Mouse (Mus musculus): ENCODE results near the gene Gm21304.
"Not testable (repeated sequence)": the region's sequence is repeated elsewhere in the genome, so short reads cannot be mapped to it uniquely, and the experiment has no call there.

The Gm21304 gene

DNA sequence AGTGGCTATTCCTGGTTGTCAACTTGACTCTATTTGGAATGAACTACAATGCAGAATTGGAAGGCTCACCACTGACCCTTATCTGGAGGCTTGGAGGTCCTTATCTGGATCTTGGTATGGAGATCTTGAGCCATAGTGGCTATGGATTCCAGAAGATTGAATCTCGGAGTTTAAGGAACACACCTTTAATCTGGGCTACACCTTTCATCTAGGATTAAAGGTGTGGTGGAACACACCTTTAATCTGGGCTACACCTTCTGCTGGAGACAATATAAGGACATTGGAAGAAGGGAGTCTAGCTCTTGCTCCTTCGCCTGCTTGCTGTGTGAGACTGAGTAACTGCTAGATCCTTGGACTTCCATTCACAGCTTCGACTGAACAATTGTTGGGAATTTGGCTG is at the start of gene Gm21304:
Gene Gm21304, plus strand, starts transcription at position 301 of the 400 bp plus-strand sequence.
- in situ Hi-C loops (cut with MboI, MseI) = loop anchor here (10.0 kb wide), 1 partner anchor 47 kb away; no protein-coding TSS in a partner anchor

DNA sequence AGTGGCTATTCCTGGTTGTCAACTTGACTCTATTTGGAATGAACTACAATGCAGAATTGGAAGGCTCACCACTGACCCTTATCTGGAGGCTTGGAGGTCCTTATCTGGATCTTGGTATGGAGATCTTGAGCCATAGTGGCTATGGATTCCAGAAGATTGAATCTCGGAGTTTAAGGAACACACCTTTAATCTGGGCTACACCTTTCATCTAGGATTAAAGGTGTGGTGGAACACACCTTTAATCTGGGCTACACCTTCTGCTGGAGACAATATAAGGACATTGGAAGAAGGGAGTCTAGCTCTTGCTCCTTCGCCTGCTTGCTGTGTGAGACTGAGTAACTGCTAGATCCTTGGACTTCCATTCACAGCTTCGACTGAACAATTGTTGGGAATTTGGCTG is 25.6 kb upstream of the Gm21304 start, which contains the start of gene Gm21293:
Gene Gm21293, plus strand, starts transcription at position 301 of the 400 bp plus-strand sequence.
- in situ Hi-C loops (cut with MboI, MseI) = not testable (repeated sequence)

DNA sequence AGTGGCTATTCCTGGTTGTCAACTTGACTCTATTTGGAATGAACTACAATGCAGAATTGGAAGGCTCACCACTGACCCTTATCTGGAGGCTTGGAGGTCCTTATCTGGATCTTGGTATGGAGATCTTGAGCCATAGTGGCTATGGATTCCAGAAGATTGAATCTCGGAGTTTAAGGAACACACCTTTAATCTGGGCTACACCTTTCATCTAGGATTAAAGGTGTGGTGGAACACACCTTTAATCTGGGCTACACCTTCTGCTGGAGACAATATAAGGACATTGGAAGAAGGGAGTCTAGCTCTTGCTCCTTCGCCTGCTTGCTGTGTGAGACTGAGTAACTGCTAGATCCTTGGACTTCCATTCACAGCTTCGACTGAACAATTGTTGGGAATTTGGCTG is 17.1 kb upstream of the Gm21304 start, which contains the start of gene Gm6763:
Gene Gm6763, plus strand, starts transcription at position 301 of the 400 bp plus-strand sequence.
- in situ Hi-C loops (cut with MboI, MseI) = not testable (repeated sequence)

DNA sequence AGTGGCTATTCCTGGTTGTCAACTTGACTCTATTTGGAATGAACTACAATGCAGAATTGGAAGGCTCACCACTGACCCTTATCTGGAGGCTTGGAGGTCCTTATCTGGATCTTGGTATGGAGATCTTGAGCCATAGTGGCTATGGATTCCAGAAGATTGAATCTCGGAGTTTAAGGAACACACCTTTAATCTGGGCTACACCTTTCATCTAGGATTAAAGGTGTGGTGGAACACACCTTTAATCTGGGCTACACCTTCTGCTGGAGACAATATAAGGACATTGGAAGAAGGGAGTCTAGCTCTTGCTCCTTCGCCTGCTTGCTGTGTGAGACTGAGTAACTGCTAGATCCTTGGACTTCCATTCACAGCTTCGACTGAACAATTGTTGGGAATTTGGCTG is 8.6 kb upstream of the Gm21304 start, which contains the start of gene Gm8764:
Gene Gm8764, plus strand, starts transcription at position 301 of the 400 bp plus-strand sequence.
- in situ Hi-C loops (cut with MboI, MseI) = loop anchor here (10.0 kb wide), 1 partner anchor 55 kb away; no protein-coding TSS in a partner anchor

DNA sequence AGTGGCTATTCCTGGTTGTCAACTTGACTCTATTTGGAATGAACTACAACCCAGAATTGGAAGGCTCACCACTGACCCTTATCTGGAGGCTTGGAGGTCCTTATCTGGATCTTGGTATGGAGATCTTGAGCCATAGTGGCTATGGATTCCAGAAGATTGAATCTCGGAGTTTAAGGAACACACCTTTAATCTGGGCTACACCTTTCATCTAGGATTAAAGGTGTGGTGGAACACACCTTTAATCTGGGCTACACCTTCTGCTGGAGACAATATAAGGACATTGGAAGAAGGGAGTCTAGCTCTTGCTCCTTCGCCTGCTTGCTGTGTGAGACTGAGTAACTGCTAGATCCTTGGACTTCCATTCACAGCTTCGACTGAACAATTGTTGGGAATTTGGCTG is 8.4 kb downstream of the Gm21304 start, which contains the start of gene Gm21312:
Gene Gm21312, plus strand, starts transcription at position 301 of the 400 bp plus-strand sequence.
- in situ Hi-C loops (cut with MboI, MseI) = not testable (repeated sequence)

DNA sequence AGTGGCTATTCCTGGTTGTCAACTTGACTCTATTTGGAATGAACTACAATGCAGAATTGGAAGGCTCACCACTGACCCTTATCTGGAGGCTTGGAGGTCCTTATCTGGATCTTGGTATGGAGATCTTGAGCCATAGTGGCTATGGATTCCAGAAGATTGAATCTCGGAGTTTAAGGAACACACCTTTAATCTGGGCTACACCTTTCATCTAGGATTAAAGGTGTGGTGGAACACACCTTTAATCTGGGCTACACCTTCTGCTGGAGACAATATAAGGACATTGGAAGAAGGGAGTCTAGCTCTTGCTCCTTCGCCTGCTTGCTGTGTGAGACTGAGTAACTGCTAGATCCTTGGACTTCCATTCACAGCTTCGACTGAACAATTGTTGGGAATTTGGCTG is 16.9 kb downstream of the Gm21304 start, which contains the start of gene Gm20765:
Gene Gm20765, plus strand, starts transcription at position 301 of the 400 bp plus-strand sequence.
- in situ Hi-C loops (cut with MboI, MseI) = loop anchor here (10.0 kb wide), 1 partner anchor 50 kb away; no protein-coding TSS in a partner anchor

DNA sequence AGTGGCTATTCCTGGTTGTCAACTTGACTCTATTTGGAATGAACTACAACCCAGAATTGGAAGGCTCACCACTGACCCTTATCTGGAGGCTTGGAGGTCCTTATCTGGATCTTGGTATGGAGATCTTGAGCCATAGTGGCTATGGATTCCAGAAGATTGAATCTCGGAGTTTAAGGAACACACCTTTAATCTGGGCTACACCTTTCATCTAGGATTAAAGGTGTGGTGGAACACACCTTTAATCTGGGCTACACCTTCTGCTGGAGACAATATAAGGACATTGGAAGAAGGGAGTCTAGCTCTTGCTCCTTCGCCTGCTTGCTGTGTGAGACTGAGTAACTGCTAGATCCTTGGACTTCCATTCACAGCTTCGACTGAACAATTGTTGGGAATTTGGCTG is 25.4 kb downstream of the Gm21304 start, which contains the start of gene Gm4340:
Gene Gm4340, plus strand, starts transcription at position 301 of the 400 bp plus-strand sequence.
- in situ Hi-C loops (cut with MboI, MseI) = not testable (repeated sequence)

DNA sequence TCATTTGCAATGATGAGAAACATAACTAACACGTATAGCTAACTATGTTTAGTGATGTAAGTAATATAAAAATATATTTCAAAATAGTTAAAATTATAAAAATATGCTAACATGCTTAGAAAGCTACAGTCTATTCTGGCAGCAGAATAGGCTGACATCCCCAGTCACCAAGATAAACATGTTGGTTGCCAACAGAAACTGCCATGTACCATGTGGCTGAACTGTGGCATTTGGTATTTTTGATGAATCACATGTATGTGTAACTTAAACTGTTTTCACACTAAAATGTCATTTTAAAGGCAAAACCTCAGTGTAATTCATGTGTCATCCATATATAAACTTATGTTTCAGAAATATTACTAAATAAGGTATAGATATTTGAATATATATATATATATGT is 41.3 kb downstream of the Gm21304 start:
- in situ Hi-C loops (cut with MboI, MseI) = loop anchor here (10.0 kb wide), 1 partner anchor 45 kb away; the partner anchor contains the start of genes Gm21304 and Gm8764

DNA sequence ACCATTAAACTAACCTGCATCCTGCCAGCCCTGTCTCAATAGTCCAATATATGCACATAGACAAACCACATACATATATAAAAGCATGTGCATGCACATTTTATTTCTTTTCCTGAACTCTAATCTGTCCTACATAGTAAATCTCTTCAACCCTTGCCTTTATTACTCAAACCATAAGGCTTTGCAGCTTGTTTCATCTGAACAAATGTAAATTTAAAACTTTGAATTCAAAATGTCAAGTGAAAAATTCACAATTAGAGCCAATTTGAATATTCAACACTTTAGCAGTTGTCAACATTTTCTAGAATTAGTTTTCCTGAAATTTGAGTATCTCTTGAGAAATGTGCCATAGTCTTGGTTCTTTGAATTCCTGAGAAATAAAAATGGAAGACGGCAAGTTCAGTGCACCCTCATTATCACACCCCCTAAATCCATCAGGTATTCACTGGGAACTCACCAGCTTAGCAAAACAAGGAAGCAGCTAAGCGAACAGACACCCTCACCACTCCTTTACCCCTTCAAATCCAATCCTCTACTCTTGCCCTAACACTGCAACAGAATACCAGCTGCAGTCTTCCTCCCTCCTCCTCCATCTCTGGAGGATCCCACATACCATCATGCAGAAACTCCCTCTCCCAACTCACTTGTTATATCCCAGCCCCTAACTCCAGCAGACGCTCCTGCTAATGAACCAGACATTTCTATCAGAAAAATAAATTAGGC is 42.1 kb downstream of the Gm21304 start:
- in situ Hi-C loops (cut with MboI, MseI) = loop anchor here (10.0 kb wide), 1 partner anchor 46 kb away; the partner anchor contains the start of genes Gm21304 and Gm8764

DNA sequence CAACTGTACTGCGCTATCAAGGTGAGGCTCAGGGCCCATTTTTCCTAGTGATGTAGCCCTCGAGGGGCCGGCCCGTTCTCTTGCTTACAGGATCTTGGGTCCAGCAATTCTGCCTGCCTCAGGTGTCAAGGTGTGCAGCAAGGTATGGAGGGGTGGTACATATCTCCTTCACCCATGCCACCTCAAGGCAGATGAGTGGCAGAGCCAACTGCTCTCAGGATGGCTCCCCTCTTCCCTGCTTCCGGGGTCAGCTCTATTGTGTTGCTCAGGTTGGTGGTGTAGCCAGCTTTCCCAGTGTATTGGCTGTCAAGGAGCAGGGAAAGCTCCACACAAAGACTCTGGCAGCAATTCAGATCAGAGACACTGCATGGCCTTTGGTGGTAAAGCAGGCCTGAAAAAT is 46.2 kb downstream of the Gm21304 start:
- in situ Hi-C loops (cut with MboI, MseI) = loop anchor here (10.0 kb wide), 1 partner anchor 50 kb away; the partner anchor contains the start of genes Gm21304 and Gm8764
